Mouse (Mus musculus): Measurements from ENCODE around the gene Poldip3.
"Not testable (repeated sequence)": the region's sequence is repeated elsewhere in the genome, so short reads cannot be mapped to it uniquely, and the experiment has no call there.

Poldip3 gene

GRCm38 (mm10) chr15:83129530-83130231 lies 19.5 kb downstream of the Poldip3 start:
- DNase-seq (ENCODE audit: low spot score), result no peak

DNA sequence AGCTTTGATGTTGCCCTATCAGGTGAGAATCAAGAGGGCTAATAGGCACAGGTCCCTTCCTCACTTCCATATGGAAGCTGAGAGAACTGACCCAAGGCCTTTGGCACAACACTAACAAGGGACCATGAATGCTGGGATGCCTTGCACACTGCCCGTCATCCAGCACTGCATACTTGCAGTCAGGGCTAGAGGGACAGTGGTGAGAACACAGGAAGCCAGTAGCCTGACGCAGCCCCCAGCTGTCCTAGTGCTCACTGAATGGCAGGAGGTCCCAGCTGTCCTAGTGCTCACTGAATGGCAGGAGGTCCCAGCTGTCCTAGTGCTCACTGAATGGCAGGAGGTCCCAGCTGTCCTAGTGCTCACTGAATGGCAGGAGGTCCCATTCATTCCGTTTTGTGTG lies 22.1 kb downstream of the Poldip3 start:
- DNase-seq (ENCODE audit: low spot score), result not testable (repeated sequence)

- no peak for DNase-seq (ENCODE audit: low spot score)
Measured at GRCm38 (mm10) chr15:83126582-83126981, 22.6 kb downstream of the Poldip3 start.

DNA sequence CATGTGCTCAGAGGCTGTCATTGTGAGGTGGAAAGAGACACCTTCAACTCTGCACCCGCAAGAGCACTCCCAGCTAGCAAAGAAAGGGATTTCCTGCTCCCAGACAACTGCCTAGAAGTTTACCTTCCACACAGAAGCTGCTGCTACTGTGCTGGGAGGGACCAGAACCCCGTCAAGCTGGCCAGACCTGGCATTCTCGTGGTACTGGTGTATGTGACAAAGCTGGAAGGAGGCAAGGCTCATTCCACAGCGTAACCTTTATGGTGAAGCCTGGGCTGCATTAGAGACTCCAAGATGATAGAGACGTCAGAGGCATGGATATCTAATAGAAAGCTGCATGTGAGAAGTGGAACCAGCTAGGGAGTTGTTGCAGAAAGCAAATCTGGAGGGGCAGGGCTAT lies 24.6 kb downstream of the Poldip3 start:
- DNase-seq (ENCODE audit: low spot score), result no peak

DNA sequence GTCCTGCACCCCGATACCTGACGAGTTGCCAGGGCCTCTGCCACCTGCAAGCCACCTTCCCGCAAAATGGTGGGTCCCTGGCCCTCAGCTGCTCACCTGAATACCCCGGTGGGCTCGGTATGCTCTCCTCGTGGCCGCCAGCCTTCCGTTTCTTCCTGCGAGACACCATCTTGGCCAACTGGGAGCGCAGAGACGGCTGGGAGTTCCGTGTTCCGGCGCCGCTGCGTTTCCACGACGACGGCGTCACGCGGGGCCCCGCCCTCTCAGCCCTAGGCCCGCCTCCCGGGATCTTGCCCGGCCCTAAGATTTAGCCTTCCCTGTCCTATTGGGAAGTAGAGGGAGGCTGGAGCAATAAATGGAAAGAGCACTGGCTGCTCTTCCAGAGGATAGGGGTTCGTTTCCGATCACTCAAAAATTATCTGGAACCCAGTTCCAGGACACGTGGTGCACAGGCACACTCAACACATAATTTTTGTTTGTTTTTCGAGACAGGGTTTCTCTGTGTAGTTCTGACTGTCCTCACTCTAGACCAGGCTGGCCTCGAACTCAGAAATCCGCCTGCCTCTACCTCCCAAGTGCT lies 26.5 kb downstream of the Poldip3 start, which contains the start of gene Rrp7a:
Gene Rrp7a (minus strand): TSS at position 236 of the 580 bp plus-strand sequence.
- peak; percentile 96 for DNase-seq (ENCODE audit: low spot score)

- DNase-seq (ENCODE audit: low spot score), result peak; percentile 69
Measured at GRCm38 (mm10) chr15:83121709-83122565, 27.2 kb downstream of the Poldip3 start.

- peak; percentile 74 for DNase-seq (ENCODE audit: low spot score)
Measured at GRCm38 (mm10) chr15:83118360-83118759, 30.8 kb downstream of the Poldip3 start.

DNA sequence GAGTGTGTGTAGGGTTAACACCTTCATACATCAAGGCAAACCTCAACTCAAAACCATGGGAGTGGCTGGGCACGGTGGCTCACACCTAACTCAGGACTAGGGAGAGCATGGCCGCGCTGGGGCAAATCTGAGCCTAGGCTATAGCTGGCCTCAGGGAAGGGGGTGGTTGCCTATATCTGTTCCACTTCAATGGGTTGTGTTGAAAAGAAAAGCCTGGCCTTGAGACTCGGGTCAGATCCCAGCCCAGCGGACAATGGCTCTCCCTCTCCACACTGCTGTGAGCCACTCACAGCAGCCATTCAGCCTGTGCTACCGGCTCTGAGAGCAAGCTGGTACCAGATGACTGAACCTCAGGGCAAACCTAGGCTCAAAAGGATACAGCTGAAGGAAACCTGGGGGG lies 34.1 kb downstream of the Poldip3 start:
- no peak for DNase-seq (ENCODE audit: low spot score)

DNA sequence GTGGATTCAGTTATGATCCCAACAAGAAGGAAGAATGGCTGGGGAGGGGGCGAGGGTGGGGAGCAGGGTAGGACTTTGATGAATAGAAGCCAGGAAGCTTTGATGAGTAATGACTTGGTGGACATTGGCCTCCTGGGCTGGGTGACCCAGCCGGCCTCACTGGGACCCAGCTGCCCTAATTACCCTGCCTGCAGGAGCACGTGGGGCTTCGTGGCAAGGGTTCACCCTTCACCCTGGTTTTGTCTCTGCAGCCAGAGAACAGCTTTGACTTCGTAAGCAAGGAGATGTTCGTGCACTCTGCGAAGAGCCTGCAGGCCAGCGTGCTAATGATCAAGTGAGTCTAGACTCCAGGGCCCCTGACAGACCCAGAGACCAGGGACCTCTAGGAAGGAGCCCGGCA lies 35.1 kb downstream of the Poldip3 start:
- DNase-seq (ENCODE audit: low spot score), result no peak

DNA sequence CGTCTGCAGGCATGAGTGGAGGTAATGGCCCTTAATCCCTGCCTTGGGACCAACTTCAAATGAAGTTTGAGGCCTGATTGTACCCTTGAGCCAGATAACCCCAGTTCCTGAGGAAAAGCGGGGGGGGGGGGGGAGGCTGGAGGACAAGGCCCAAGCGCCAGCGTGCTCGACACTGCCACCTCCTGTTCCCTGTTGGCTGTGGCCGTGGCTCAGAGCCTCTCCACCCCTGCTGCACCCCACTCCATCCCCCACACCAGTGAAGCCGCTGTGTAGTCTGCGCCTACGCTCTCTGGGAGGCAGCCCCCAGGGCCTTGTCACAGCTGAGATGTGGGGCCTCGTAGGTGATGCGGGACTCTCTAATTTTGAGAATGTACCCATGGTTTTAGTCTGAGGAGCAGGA lies 36.3 kb downstream of the Poldip3 start:
- peak; percentile 92 for DNase-seq (ENCODE audit: low spot score)

- DNase-seq (ENCODE audit: low spot score), result no peak
Measured at GRCm38 (mm10) chr15:83111874-83112273, 37.3 kb downstream of the Poldip3 start.

- no peak for DNase-seq (ENCODE audit: low spot score)
Measured at GRCm38 (mm10) chr15:83111290-83111689, 37.9 kb downstream of the Poldip3 start.

GRCm38 (mm10) chr15:83107814-83108213 lies 41.4 kb downstream of the Poldip3 start:
- no peak for DNase-seq (ENCODE audit: low spot score)

DNA sequence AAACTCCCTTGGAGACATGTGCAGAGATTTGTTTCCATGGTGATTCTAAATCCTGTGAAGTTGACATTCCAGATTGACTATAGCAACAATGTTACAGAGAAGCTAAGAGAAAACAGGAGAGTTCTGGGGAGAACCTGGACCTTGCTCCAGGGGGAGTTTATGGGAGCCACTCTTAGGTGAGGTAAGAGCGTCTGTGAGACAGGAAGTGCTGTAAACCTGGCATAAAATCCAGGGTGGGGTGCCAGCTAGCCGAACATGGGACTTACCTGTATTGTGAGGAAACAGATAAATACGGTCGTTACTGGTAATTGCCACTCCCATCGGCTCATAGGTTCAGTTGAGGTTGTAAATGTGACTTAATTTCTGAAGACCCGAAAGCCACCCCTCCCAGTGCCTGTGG lies 42.8 kb downstream of the Poldip3 start:
- DNase-seq (ENCODE audit: low spot score), result no peak

- no peak for DNase-seq (ENCODE audit: low spot score)
Measured at GRCm38 (mm10) chr15:83103111-83103510, 46.1 kb downstream of the Poldip3 start.

DNA sequence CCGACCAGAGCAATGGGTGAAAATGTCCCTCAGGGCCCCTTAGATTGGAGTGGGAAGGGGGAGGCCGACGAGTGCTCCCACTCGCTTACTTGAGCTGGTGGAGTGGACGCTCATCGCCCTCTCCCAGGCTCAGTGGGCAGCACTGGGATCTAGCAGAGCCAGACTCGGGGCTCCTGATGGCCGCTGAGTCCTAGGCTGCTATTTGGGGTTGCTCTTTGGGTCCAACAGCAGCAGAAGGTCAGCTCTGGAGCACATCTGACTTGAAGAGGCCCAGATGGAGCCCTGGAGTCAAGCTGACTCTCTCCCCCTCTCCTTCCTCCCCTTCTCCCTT lies 48.9 kb downstream of the Poldip3 start:
- no peak for DNase-seq (ENCODE audit: low spot score)

DNA sequence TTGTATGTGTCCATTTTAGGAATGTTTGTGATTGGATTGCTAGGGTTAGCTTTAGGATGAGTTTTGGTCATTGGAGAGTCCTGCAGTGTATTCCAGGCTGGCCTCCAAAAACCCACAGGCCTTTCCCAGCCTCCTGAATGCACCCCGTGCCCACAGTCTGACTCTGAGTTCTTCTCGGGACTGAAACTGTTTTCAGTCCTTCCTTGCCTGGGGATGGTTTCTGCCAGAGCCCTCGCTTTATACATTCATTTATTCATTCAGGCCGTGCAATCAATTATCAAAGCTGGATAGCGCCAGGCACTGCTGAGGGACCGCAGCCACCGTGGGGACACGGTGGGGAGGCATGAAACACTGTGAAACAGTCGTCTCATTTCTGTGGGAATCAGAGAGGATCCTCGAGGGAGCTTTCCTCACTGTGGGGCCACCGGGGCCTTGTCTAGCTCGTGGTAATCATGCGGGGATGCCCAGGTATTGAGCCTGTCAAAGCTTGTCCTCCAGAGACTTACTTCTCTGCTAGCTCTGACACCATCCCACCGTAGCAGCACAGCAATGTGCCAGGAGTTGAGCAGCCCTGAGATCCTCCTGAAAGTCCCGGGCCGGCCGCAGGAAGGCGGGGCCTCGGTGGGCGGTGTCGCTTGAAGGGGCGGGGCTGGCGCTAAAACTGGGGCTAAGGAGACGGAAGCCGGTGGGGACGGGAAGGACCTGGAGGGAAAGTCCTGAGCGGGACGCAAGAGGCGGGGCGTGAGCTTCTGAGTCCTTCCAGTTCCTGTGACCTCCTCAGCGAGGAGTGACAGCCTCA lies 49.5 kb downstream of the Poldip3 start:
- peak; percentile 95 for DNase-seq (ENCODE audit: low spot score)

DNA sequence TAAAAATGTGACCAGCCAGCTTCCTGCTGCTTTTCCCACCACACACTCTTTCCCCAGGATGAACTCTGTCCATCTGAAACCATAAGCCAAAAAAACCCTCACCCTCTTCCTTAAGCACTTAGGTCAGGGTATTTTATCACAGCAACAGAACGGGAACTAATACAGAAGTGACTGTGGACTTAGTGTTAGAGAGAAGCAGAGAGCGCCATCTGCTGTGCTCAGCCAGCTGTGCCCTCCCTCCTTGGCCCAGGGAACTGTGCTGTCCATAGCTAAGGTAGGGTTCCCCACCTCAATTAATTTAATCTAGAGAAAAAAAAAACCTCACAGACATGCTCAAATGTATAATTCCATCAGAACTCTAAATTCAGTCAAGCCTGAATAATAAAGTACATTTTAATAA lies 53.2 kb downstream of the Poldip3 start:
- DNase-seq (ENCODE audit: low spot score), result no peak

GRCm38 (mm10) chr15:83093687-83094086 lies 55.5 kb downstream of the Poldip3 start:
- DNase-seq (ENCODE audit: low spot score), result no peak

DNA sequence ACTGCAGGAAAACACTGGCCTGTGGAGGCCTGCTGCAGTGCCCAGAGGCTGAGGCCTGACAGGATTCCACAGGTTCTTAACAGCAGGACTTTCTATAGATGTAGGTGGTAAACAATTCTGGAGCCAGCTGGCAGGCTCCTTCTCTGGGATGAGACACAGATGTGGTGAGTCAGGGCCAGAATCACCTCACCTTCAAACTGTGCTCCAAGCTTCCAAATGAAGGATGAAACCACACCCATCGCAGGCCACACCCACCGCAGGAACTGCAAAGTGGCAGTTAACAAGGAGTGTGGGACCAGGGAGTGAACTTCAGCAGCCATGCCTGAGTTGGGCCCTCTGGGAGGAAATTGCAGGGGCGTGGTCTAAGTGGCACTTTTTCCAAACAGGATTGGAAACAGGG lies 58.3 kb downstream of the Poldip3 start:
- DNase-seq (ENCODE audit: low spot score), result no peak

DNA sequence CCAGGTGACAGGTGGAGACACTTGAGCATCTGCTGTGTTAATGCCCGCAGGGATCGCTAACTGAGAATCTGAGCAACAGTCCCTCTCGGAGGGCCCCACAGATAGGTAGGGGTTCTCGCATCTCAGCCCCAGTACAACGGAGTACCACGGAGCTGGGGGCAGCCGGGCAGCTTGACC lies 59.9 kb downstream of the Poldip3 start, which contains the start of gene Serhl:
Gene Serhl (plus strand): TSS at position 78 of the 177 bp plus-strand sequence.
- no peak for DNase-seq (ENCODE audit: low spot score)

Measured in testis, postnatal 10 days (tissue).